Mouse (Mus musculus) hindbrain, embryonic 13.5 days (tissue): Measurements from ENCODE around the gene Slc22a6. TPM values are rescaled to one million over a fixed set of nuclear protein-coding genes. Genes with fewer than 3 reads are reported as not detected.
A peak's percentile ranks its signal among the peaks of the same experiment; 100 is the strongest.

Experiments used
- ATAC-seq: fragments of 200-750 bp; cut with Nextera tagmentation; 2 replicates; pipeline ENCODE4 v1.8.0; 2017; ENCODE audit warnings: moderate TSS enrichment; ENCODE audit not compliant: low FRiP score
- H3K27ac ChIP-seq: fragments of 300-500 bp; sonication (generic); 2 replicates; pipeline ENCODE4 v1.5.1; 2015; ENCODE audit warnings: inconsistent platforms, mild to moderate bottlenecking, moderate library complexity
- H3K27me3 ChIP-seq: fragments of 300-500 bp; sonication (generic); 2 replicates; pipeline ENCODE4 v1.6.1; 2015; ENCODE audit warnings: mild to moderate bottlenecking, inconsistent platforms
- H3K36me3 ChIP-seq: fragments of 300-500 bp; sonication (generic); 2 replicates; pipeline ENCODE4 v1.6.1; 2015; ENCODE audit warnings: mild to moderate bottlenecking, inconsistent platforms
- H3K4me1 ChIP-seq: fragments of 300-500 bp; sonication (generic); replicated peaks from 2 replicates; pipeline ENCODE4 v1.6.1; 2015; ENCODE audit warnings: inconsistent platforms
- H3K4me2 ChIP-seq: fragments of 300-500 bp; sonication (generic); 2 replicates; pipeline ENCODE4 v1.6.1; 2015; ENCODE audit warnings: inconsistent platforms, mild to moderate bottlenecking, moderate library complexity
- H3K4me3 ChIP-seq: fragments of 300-500 bp; sonication (generic); 2 replicates; pipeline ENCODE4 v1.5.1; 2015; ENCODE audit warnings: mild to moderate bottlenecking, inconsistent platforms
- H3K9ac ChIP-seq: fragments of 300-500 bp; sonication (generic); 2 replicates; pipeline ENCODE4 v1.6.1; 2015; ENCODE audit warnings: mild to moderate bottlenecking, inconsistent platforms
- H3K9me3 ChIP-seq: fragments of 300-500 bp; sonication (generic); 2 replicates; pipeline ENCODE4 v1.6.1; 2016; ENCODE audit warnings: inconsistent platforms
- WGBS: fragments of 180-500 bp; shearing (Covaris S2); methylation state at CpG from one replicate; pipeline ENCODE4 v1.1.7; 2015; 5-methylcytosine and 5-hydroxymethylcytosine counted together
- polyA plus RNA-seq: library from polyadenylated mRNA; unstranded; fragments of >200 nt; fragmentation: Nextera tagmentation; extraction: Ambion mirVana; gene quantifications from 2 replicates; pipeline ENCODE4 v1.2.1, GENCODE M21; 2015

Slc22a6 gene
- polyA plus RNA-seq, 1 experiment from 2014 or later = 8.3 TPM

- Histone ChIP-seq H3K36me3 (no peaks in the 10 kb centered on the region), H3K4me2 (peak within 1 kb of the TSS; percentile 88), H3K4me3 (peak within 1 kb of the TSS; percentile 50; the same call in 1 of the 2 replicates), H3K4me1 (peaks cover 21% of the 10 kb centered on the region), H3K9me3 (no peaks in the 10 kb centered on the region), H3K9ac (no peak within 1 kb of the TSS), H3K27me3 (peaks cover 12% of the 10 kb centered on the region), H3K27ac (no peak within 1 kb of the TSS)
- ATAC-seq = no peak
- 72% methylated on average over 9 of the region's 9 CpGs for WGBS
These were observed 45.6 kb downstream of the Slc22a6 start, which contains the start of gene Chrm1 for GRCm38 (mm10) chr19:8663360-8663839. Gene Chrm1, plus strand, starts transcription at chr19:8663789.

DNA sequence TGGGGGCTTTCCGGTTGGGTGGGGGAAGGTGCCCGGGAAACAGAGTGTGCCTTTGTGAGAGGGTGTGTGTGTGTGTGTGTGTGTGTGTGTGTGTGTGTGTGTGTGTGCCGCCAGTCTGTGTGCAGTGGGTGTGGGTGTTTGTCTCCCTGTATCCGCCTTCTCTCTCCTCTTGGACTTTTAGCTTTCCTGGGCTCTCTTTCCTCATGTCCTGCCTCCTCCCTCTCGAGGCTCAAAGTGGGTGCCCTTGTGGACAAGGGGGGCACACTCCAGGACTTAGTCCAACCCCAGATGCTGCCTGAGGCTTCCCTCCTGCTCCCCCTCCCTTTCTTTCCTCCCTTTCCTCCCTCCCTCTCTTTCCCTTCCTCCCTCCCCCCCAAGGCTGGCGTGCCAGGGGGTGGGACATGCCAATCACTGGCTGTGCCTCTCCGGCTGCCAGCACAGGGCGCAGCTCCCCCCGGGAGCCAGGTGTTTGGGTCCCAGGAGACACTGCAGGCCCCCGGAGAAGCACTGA lies 46.1 kb downstream of the Slc22a6 start:
- 0 out of 2 replicates have a peak, but pooled peaks have one; percentile 12 for ATAC-seq
- H3K27ac ChIP-seq = no peak overlapping the region
- H3K4me2 ChIP-seq = 0 out of 2 replicates have a peak overlapping the region, but pooled peaks have one; percentile 6
- H3K4me3 ChIP-seq = no peak overlapping the region
- H3K27me3 ChIP-seq = peaks cover 12% of the 10 kb centered on the region
- WGBS = 34% methylated on average over 9 of the region's 10 CpGs
- H3K9ac ChIP-seq = no peak overlapping the region
- no peaks in the 10 kb centered on the region for H3K36me3 ChIP-seq
- no peaks in the 10 kb centered on the region for H3K9me3 ChIP-seq
- peaks cover 21% of the 10 kb centered on the region for H3K4me1 ChIP-seq

- H3K36me3 ChIP-seq = no peaks in the 10 kb centered on the region
- H3K27ac ChIP-seq = no peak overlapping the region
- H3K9me3 ChIP-seq = no peaks in the 10 kb centered on the region
- peaks cover 12% of the 10 kb centered on the region for H3K27me3 ChIP-seq
- H3K9ac ChIP-seq = no peak overlapping the region
- peaks cover 21% of the 10 kb centered on the region for H3K4me1 ChIP-seq
- whole genome bisulfite sequencing = 92% methylated on average over 3 of the region's 3 CpGs
- no peak for ATAC-seq
- H3K4me3 ChIP-seq = no peak overlapping the region
- H3K4me2 ChIP-seq = no peak overlapping the region
These were observed 47.0 kb downstream of the Slc22a6 start for GRCm38 (mm10) chr19:8664859-8665258.

GRCm38 (mm10) chr19:8665746-8666145 lies 47.9 kb downstream of the Slc22a6 start:
- WGBS = 41% methylated on average over 5 of the region's 5 CpGs
- Histone ChIP-seq H3K27ac (no peak overlapping the region), H3K36me3 (no peaks in the 10 kb centered on the region), H3K4me1 (peaks cover 21% of the 10 kb centered on the region), H3K9ac (no peak overlapping the region), H3K9me3 (no peaks in the 10 kb centered on the region), H3K4me2 (no peak overlapping the region), H3K27me3 (peaks cover 12% of the 10 kb centered on the region), H3K4me3 (no peak overlapping the region)
- no peak for ATAC-seq

GRCm38 (mm10) chr19:8672859-8673258 lies 55.0 kb downstream of the Slc22a6 start:
- Histone ChIP-seq H3K4me2 (no peak overlapping the region), H3K9me3 (no peaks in the 10 kb centered on the region), H3K9ac (no peak overlapping the region), H3K4me3 (no peak overlapping the region), H3K27me3 (no peaks in the 10 kb centered on the region), H3K27ac (no peak overlapping the region), H3K36me3 (no peaks in the 10 kb centered on the region), H3K4me1 (no peaks in the 10 kb centered on the region)
- 95% methylated on average over 3 of the region's 3 CpGs for WGBS
- no peak for ATAC-seq

- Histone ChIP-seq H3K27ac (no peak overlapping the region), H3K27me3 (no peaks in the 10 kb centered on the region), H3K4me1 (no peaks in the 10 kb centered on the region), H3K9me3 (no peaks in the 10 kb centered on the region), H3K36me3 (no peaks in the 10 kb centered on the region), H3K4me3 (no peak overlapping the region), H3K9ac (no peak overlapping the region), H3K4me2 (no peak overlapping the region)
- 76% methylated on average over 9 of the region's 9 CpGs for WGBS
- no peak for ATAC-seq
These were observed 55.7 kb downstream of the Slc22a6 start for GRCm38 (mm10) chr19:8673336-8674063.

Other genes starting within 250 kb of the Slc22a6 start
- gene Slc22a30, start 212.9 kb upstream of the Slc22a6 start, polyA plus RNA-seq = not detected in 2 replicates
- 4.4 and 4.8 TPM in 2 replicates for gene Slc22a8, start 26.8 kb upstream of the Slc22a6 start, polyA plus RNA-seq
- gene Chrm1, start 45.8 kb downstream of the Slc22a6 start, polyA plus RNA-seq = 0.51 and 0.71 TPM in 2 replicates
- gene Slc3a2, start 105.3 kb downstream of the Slc22a6 start, polyA plus RNA-seq = 153 and 163 TPM in 2 replicates
- 82.6 and 89.9 TPM in 2 replicates for gene Wdr74, start 117.8 kb downstream of the Slc22a6 start, polyA plus RNA-seq
- 1.9 and 3.0 TPM in 2 replicates for gene 1700092M07Rik, start 122.7 kb downstream of the Slc22a6 start, polyA plus RNA-seq
- 120 and 128 TPM in 2 replicates for gene Stx5a, start 123.4 kb downstream of the Slc22a6 start, polyA plus RNA-seq
- gene Nxf1, start 139.0 kb downstream of the Slc22a6 start, polyA plus RNA-seq = 168 and 170 TPM in 2 replicates
- gene Tmem223, start 153.0 kb downstream of the Slc22a6 start, polyA plus RNA-seq = 257 and 258 TPM in 2 replicates
- gene Tmem179b, start 156.4 kb downstream of the Slc22a6 start, polyA plus RNA-seq = 38.1 and 38.6 TPM in 2 replicates
- 27.1 and 30.1 TPM in 2 replicates for gene Taf6l, start 168.4 kb downstream of the Slc22a6 start, polyA plus RNA-seq
- gene Polr2g, start 180.5 kb downstream of the Slc22a6 start, polyA plus RNA-seq = 153 and 163 TPM in 2 replicates
- gene Zbtb3, start 184.5 kb downstream of the Slc22a6 start, polyA plus RNA-seq = 8.0 and 8.4 TPM in 2 replicates
- 60.4 and 61.4 TPM in 2 replicates for gene Ttc9c, start 201.3 kb downstream of the Slc22a6 start, polyA plus RNA-seq
- gene Hnrnpul2, start 202.0 kb downstream of the Slc22a6 start, polyA plus RNA-seq = 5.8 and 6.3 TPM in 2 replicates
- not detected in 2 replicates for gene AC129217.1, start 211.7 kb downstream of the Slc22a6 start, polyA plus RNA-seq
- gene Bscl2, start 219.4 kb downstream of the Slc22a6 start, polyA plus RNA-seq = 82.9 and 84.0 TPM in 2 replicates
- 346 and 374 TPM in 2 replicates for gene Gng3, start 221.2 kb downstream of the Slc22a6 start, polyA plus RNA-seq
- 1.0 and 1.3 TPM in 2 replicates for gene Lrrn4cl, start 232.7 kb downstream of the Slc22a6 start, polyA plus RNA-seq